Mouse (Mus musculus) adrenal gland, adult 10 weeks (tissue): ENCODE results near the gene Gm47189. TPM values are rescaled to one million over a fixed set of nuclear protein-coding genes. Genes with fewer than 3 reads are reported as not detected.

Source experiments
- polyA plus RNA-seq: library from polyadenylated mRNA; stranded (reverse); fragments of 350-450 nt; fragmentation: Illumina TruSeq; extraction: RNeasy Lipid Tissue Mini Kit (QIAGEN cat#74804); gene quantifications from one replicate; pipeline ENCODE4 v1.2.3, GENCODE M21; 2014; ENCODE audit warnings: low read depth, low replicate concordance

Gm47189 gene
- not detected for polyA plus RNA-seq

DNA sequence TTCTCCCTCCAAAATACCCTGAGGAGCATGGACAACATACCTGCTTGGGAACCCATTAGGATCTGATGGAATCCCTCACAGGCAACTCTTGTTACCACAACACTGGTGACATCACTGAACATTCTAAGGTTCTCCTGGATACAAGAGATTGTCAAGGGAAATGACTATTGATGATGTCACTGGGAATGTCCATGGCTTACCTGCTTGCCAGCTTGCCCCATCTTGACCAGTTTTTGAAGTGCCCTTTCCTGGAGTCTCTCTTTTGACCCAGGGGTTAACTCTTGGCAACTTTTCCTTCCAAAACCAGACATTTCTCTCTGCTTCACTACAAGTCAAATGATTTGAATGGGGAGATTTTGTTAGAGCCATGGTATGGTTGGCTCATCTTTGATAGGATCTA is at the start of gene Gm47189:
Gene Gm47189, minus strand, starts transcription at position 101 of the 400 bp plus-strand sequence.

DNA sequence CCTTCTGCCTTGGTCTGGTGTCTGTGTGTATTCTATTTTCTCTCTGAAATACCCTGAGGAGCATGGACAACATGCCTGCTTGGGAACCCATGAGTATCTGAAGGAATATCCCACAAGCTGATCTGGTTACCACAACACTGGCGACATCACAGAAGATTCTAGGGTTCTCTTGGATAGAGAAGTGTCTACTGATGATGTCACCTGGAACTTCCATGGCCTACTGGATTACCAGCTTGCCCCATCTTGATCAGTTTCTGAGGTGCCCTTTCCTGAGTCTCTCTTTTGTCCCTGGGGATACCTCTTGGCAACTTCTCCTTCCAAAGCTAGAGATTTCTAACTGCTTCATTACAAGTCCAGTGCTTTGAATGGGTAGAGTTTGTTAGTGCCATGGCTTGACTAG is 21.7 kb downstream of the Gm47189 start, which contains the start of gene Gm7929:
Gene Gm7929, minus strand, starts transcription at position 101 of the 400 bp plus-strand sequence.

Other genes with a start within 250 kb of the Gm47189 start
- not detected for gene Gm7970, start 216.9 kb downstream of the Gm47189 start, polyA plus RNA-seq
- gene 1700049E17Rik2, start 199.2 kb downstream of the Gm47189 start, polyA plus RNA-seq = not detected
- not detected for gene Gm3072, start 147.8 kb downstream of the Gm47189 start, polyA plus RNA-seq
- not detected for gene Gm3676, start 126.0 kb downstream of the Gm47189 start, polyA plus RNA-seq
- not detected for gene Gm8068, start 70.6 kb downstream of the Gm47189 start, polyA plus RNA-seq
- gene Gm7929, start 21.8 kb downstream of the Gm47189 start, polyA plus RNA-seq = not detected
- gene Gm7980, start 134.8 kb upstream of the Gm47189 start, polyA plus RNA-seq = not detected
- not detected for gene 1700049E17Rik1, start 152.5 kb upstream of the Gm47189 start, polyA plus RNA-seq
- not detected for gene 1700024B05Rik, start 171.6 kb upstream of the Gm47189 start, polyA plus RNA-seq
- not detected for gene Gm6401, start 195.5 kb upstream of the Gm47189 start, polyA plus RNA-seq
- gene Gm3543, start 210.9 kb upstream of the Gm47189 start, polyA plus RNA-seq = not detected